Mouse (Mus musculus) pancreas, adult 10 weeks (tissue): ENCODE results near the gene Sde2. TPM values are rescaled to one million over a fixed set of nuclear protein-coding genes. Genes with fewer than 3 reads are reported as not detected.

Experiments
- polyA plus RNA-seq: library from polyadenylated mRNA; stranded (reverse); fragments of 350-450 nt; fragmentation: Illumina TruSeq; extraction: RNeasy Lipid Tissue Mini Kit (QIAGEN cat#74804); gene quantifications from one replicate; pipeline ENCODE4 v1.2.3, GENCODE M21; 2015; ENCODE audit warnings: low read depth, low replicate concordance; ENCODE audit not compliant: insufficient read depth

Sde2 gene
- polyA plus RNA-seq = 2.9 TPM

DNA sequence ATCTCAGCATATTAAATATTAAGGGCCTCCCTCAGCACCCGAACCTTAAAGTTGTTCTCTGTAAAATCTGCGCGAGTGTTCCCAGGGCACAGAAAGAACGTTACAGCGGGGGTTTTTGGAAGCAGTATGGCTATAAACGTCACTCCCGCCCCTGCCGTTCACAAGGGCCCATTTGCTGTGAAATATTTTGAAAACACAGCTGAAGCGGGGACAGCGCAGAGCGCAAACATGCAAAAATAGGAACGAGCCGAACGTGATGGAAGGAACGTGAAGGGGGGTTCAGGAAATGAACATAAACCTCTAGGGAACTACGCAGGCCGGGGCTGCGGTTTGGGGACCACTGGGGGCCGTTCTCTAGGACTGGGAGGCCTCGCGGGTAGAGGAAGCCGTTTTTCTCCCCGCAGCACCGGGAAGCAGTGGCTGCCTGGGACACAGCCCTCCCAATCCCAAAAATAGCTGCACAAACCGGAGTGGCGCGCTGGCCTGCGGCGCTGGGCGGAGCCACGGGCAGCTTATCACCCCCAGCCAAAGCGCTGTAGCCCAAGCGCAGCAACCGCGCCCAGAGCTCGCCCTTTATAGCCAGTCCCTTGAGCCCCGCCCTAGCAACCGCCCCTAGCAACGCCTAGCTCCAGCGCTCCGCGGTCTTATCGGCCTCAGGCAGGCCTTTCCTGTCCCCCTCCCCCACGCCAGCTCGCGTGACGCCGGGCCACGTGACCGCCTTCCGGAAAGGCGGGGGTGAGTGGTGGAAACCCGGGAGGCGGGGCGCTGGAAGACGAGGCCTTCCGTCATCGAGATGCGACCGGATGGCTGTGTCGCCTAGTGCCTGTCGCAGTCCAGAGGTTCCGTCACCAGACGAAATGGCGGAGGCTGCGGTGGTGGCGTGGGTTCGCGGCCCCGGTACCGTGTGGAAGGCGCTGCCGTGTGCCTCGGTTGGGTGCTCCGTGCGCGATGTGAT, at the start of gene Sde2:
Gene Sde2 (plus strand): TSS at position 812 of the 955 bp plus-strand sequence.

DNA sequence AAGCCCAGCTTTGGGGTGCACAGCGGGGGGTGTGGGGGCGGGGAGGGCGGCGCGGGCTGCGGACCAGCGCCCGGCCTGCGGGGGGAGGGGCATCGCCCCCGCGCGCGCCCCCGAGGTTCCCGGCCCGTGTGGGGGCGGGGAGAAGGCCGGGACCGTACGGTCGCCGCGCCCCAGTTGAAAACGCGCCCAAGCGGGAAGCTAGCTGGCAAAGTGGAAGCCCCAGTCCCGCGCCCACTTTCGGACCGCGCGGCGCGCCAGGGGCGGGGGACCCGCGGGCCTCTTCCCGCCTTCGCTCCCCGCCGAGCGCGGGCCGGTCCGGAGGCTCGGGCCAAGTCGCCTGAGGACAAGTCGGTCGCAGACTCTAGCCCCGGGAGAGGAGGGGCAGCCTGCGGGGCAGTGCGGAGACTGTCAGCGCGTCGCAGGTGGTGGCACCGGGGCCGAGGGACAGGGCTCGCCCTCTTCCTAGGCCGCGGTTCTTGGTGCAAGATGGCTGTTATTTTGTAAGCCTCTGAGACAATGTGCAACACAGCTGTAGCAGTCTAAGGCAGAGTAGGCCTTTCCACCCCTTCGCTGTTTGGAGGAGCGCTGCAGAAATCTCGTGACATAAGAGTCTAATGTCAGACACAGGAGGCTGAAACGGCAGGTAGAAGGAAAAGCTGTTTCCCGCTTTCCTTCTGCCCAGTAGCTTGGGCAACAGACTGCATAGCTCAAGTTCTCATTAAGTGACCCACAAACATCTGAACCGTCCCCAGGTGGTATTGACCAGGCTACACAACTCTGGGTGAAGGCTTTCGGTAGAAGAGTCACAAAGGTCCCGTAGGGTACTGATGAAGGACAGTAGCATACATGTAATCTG, 36.8 kb upstream of the Sde2 start, which contains the start of gene H3f3a:
Gene H3f3a (minus strand): TSS at position 59 of the 856 bp plus-strand sequence.

GRCm38 (mm10) chr1:180892808-180893207, 41.9 kb downstream of the Sde2 start, which contains the start of gene Lefty2:
Lefty2 (plus strand) TSS chr1:180893108.

GRCm38 (mm10) chr1:180904039-180904814, 53.3 kb downstream of the Sde2 start, which contains the start of gene Pycr2:
Pycr2 (plus strand) TSS chr1:180904293.

Other genes starting within 250 kb of the Sde2 start
- gene Lin9, start 210.0 kb upstream of the Sde2 start, polyA plus RNA-seq = 0.83 TPM
- gene Mixl1, start 154.1 kb upstream of the Sde2 start, polyA plus RNA-seq = not detected
- 8.7 TPM for gene Acbd3, start 125.1 kb upstream of the Sde2 start, polyA plus RNA-seq
- 105 TPM for gene H3f3a, start 37.2 kb upstream of the Sde2 start, polyA plus RNA-seq
- not detected for gene Lefty2, start 42.0 kb downstream of the Sde2 start, polyA plus RNA-seq
- 26.7 TPM for gene Pycr2, start 53.2 kb downstream of the Sde2 start, polyA plus RNA-seq
- 1.2 TPM for gene Lefty1, start 83.9 kb downstream of the Sde2 start, polyA plus RNA-seq
- gene Tmem63a, start 91.2 kb downstream of the Sde2 start, polyA plus RNA-seq = 25.8 TPM
- 29.9 TPM for gene Ephx1, start 169.8 kb downstream of the Sde2 start, polyA plus RNA-seq
- not detected for gene 9130409I23Rik, start 200.1 kb downstream of the Sde2 start, polyA plus RNA-seq